Mouse (Mus musculus): ENCODE measurements around the gene Pcca. TPM values are rescaled to one million over a fixed set of nuclear protein-coding genes. Genes with fewer than 3 reads are reported as not detected.

The Pcca gene
- 32.4 and 35.8 TPM in 2 replicates for polyA plus RNA-seq (2016; fragmentation: Nextera tagmentation; extraction: Ambion mirVana)

DNA sequence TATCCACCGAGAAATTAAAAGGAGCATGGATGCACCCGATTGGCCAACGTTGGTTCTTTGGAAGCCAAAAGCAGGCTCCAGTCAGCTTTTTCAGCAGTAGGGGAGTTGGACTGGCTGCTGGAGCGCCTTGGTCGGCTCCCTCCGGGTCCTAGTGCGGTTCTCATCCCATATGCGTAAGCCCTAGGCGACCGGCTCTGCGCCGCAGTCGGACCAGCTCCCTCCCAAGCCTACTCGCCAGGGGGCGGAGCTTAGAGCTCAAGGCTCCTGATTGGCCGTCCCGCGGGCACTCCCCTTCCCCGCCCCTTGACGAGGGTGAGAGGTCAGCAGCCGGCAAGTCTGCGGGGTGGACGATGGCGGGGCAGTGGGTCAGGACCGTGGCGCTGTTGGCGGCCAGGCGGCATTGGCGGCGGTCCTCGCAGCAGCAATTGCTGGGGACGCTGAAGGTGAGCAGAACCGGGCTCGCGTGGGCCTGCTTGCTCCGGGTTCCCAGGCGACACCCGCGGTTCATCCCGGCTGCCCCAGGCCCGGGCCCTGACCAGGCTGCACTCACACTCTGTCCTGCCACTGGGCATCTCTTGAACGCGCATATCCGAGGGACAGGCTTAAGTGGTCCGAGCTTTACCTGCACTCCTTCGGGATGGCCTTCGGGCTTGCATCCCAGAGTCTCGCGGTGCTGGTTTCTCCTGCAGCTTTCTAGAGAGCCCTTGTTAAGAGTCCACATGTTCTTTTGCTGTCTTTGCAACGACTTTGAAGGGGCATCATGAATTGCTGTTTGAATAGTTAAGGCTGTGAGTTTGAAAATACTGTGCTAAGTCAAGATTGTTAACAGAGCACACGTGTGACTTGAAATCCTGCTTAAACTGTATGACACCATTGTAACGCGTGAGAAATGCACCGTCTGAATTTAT, at the start of gene Pcca:
Gene Pcca, plus strand, starts transcription at position 308 of the 908 bp plus-strand sequence.
- WGBS = 2% methylated on average over 54 of the region's 54 CpGs
- H3K27ac ChIP-seq = peak within 1 kb of the TSS; percentile 88

DNA sequence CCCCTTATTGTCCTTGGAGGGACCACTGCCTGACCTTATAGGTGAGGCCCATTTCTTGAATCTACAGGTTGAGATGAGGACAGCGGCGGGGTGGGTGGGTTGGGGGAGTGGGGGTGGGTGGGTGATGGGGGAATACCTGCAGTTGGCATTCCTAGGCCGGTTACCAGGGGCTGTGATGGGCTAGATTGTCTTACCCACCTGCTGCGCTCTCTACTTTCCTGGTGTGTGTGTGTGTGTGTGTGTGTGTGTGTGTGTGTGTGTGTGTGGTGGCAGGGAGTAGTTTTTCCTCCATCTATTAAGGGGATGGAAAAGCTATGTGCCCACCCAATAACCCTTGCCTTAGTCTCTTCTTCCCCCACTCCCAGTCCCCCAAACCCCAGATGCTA, 49.7 kb upstream of the Pcca start:
- no peaks in the 10 kb centered on the region for H3K36me3 ChIP-seq
- peak overlapping the region; percentile 80 for H3K27ac ChIP-seq
- H3K4me3 ChIP-seq = peak overlapping the region; percentile 39
- peaks cover 80% of the 10 kb centered on the region for H3K4me1 ChIP-seq
- WGBS = 2% methylated on average over 4 of the region's 4 CpGs
- H3K9me3 ChIP-seq (replicated peaks) = no peaks in the 10 kb centered on the region
- no peak for DNase-seq (ENCODE audit: low spot score)
- H3K27me3 ChIP-seq (ENCODE audit: low read depth, poor library complexity, severe bottlenecking) = peaks cover 78% of the 10 kb centered on the region

More for the DNA sequence above, at the start of gene Pcca:
- Histone ChIP-seq H3K27me3 (ENCODE audit: low read depth, poor library complexity, severe bottlenecking) (no peaks in the 10 kb centered on the region), H3K4me1 (peaks cover 22% of the 10 kb centered on the region), H3K4me3 (peak within 1 kb of the TSS; percentile 77), H3K36me3 (no peaks in the 10 kb centered on the region), H3K9me3 (replicated peaks) (no peaks in the 10 kb centered on the region)
- DNase-seq (ENCODE audit: low spot score) = peak; percentile 97

DNA sequence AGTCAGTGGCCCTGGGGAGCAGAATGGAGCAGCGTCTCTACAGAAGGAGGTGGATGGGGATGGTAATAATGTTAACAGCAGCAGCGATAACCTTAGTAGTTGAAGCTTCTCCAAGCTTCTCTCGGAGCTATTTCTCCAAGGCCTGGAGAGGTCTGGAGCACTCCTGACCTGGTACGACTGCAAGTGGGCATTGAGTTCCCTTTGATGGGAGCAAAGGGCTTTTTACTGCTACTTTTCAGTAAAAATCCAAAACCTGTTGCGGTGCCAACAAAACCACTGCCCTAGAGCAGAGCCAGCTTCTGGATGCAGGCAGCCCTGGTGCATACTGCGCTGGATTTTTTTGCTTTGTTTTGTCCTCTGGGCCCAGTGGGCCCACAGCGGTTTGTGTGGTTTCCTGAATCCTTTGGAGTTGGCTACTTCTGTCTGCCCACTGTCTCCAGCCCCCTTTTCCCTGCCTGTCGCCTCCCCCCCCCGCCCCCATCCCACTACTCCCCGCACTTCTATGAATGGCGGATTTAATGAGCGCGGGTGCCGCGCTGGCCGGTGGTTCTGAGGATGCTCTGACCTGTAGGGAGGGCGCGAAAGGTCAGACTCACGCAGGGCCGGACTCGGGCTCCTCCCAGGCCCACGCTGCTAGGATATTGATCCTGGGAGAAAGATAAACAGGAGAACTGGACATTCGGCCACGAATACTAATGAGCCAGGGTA, 49.1 kb upstream of the Pcca start:
- H3K4me1 ChIP-seq = peaks cover 85% of the 10 kb centered on the region
- H3K9me3 ChIP-seq (replicated peaks) = no peaks in the 10 kb centered on the region
- H3K36me3 ChIP-seq = no peaks in the 10 kb centered on the region
- H3K27ac ChIP-seq = peak overlapping the region; percentile 80
- DNase-seq (ENCODE audit: low spot score) = peak; percentile 62
- 1% methylated on average over 24 of the region's 24 CpGs for WGBS
- peak overlapping the region; percentile 39 for H3K4me3 ChIP-seq
- H3K27me3 ChIP-seq (ENCODE audit: low read depth, poor library complexity, severe bottlenecking) = peaks cover 82% of the 10 kb centered on the region

DNA sequence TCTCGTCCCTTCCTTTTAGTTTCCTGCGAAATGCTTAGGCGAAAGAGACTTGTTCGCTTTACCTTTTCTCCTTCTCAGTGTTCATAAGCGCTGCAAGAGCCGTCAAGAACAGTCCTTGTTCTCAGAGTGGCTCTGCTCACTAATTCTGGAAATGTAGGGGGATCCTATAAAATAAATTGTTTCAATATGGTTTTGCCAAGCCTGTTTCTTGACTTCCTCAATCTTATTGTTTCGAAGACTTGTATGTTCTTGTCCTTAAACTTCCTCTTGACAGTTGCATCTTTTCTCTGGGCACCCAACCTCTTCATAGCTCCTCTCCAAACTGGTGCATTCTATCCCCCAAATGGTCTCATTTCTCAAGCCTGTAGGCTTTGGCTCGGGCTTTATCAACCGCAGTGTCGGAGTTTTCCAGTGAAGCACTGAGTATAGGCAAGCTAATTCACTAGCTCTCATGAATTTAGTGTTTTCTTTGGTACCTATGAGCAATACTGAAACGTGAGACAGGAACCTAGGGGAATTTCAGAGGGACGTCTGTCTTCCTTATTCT, 48.4 kb upstream of the Pcca start:
- peak; percentile 38 for DNase-seq (ENCODE audit: low spot score)
- peak overlapping the region; percentile 80 for H3K27ac ChIP-seq
- peaks cover 87% of the 10 kb centered on the region for H3K4me1 ChIP-seq
- H3K4me3 ChIP-seq = peak overlapping the region; percentile 39
- H3K36me3 ChIP-seq = no peaks in the 10 kb centered on the region
- peaks cover 83% of the 10 kb centered on the region for H3K27me3 ChIP-seq (ENCODE audit: low read depth, poor library complexity, severe bottlenecking)
- under 1% methylated on average over 12 of the region's 12 CpGs for WGBS
- no peaks in the 10 kb centered on the region for H3K9me3 ChIP-seq (replicated peaks)

DNA sequence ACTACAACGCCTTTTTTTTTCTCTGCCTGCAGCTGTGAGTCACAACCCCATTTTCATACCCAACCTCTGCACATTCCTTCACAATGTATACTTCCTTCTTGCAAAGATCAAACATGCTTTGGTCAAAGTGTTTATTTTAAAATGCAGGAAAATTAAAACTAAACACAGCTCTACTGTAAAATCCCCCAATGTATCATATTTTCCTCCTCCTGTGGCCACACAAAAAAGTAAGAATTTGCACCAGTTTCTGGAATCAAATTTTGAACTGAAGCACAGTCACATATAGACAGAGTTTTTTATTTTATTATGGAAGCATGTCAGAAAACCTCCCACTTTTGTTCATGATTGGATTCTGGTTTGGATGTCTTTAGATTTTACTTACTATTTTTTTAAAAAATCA, 47.5 kb upstream of the Pcca start:
- H3K36me3 ChIP-seq = no peaks in the 10 kb centered on the region
- DNase-seq (ENCODE audit: low spot score) = no peak
- H3K9me3 ChIP-seq (replicated peaks) = no peaks in the 10 kb centered on the region
- peaks cover 83% of the 10 kb centered on the region for H3K27me3 ChIP-seq (ENCODE audit: low read depth, poor library complexity, severe bottlenecking)
- 2% methylated on average over 1 of the region's 1 CpGs for WGBS
- no peak overlapping the region for H3K27ac ChIP-seq
- no peak overlapping the region for H3K4me3 ChIP-seq
- peaks cover 83% of the 10 kb centered on the region for H3K4me1 ChIP-seq

DNA sequence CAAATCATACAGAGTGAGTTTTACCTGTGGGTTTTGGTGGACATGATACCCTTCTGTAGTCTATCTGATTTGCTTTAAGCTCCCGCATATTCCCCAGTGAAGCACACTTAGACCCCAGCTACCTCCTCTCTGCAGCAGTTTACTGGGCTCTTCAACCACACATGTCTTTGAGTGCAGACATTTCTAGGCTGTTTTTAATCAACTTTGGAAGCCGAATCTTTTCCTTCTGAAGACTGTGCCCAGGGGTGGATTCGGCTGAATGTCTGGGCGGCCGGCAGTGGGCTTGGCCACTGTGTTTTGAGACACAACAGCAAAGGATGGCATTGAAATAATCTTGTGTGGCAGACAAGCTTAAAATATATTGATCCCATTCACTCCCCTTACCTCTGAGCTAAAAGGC, 46.8 kb upstream of the Pcca start:
- Histone ChIP-seq H3K4me1 (peaks cover 77% of the 10 kb centered on the region), H3K9me3 (replicated peaks) (no peaks in the 10 kb centered on the region), H3K27ac (no peak overlapping the region), H3K27me3 (ENCODE audit: low read depth, poor library complexity, severe bottlenecking) (peaks cover 77% of the 10 kb centered on the region), H3K36me3 (no peaks in the 10 kb centered on the region), H3K4me3 (no peak overlapping the region)
- DNase-seq (ENCODE audit: low spot score) = peak; percentile 56
- WGBS = under 1% methylated on average over 5 of the region's 5 CpGs

DNA sequence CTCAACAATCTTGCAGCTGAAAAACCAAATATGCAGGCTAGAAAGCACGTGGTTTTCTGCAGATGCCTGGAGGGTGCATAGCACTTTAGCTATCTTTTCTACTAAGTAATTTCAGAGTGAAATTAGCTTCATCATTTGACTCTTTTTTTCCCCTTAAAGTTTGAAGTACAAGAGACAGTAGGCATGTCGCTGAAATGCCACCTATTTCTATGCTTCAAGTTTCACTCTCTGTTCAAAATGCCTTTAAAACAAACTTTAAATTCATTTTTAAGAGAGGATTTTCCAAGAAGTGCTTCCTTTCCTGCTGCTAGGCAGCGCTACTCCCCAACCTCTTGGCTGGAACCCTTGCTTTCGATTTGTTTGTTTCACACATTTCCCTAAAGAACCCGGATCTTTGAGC, 45.1 kb upstream of the Pcca start:
- Histone ChIP-seq H3K4me3 (peak overlapping the region; percentile 30), H3K36me3 (no peaks in the 10 kb centered on the region), H3K4me1 (peaks cover 60% of the 10 kb centered on the region), H3K27me3 (ENCODE audit: low read depth, poor library complexity, severe bottlenecking) (peaks cover 66% of the 10 kb centered on the region), H3K27ac (peak overlapping the region; percentile 40; the same call in 1 of the 2 replicates), H3K9me3 (replicated peaks) (no peaks in the 10 kb centered on the region)
- no peak for DNase-seq (ENCODE audit: low spot score)
- WGBS = under 1% methylated on average over 5 of the region's 5 CpGs

DNA sequence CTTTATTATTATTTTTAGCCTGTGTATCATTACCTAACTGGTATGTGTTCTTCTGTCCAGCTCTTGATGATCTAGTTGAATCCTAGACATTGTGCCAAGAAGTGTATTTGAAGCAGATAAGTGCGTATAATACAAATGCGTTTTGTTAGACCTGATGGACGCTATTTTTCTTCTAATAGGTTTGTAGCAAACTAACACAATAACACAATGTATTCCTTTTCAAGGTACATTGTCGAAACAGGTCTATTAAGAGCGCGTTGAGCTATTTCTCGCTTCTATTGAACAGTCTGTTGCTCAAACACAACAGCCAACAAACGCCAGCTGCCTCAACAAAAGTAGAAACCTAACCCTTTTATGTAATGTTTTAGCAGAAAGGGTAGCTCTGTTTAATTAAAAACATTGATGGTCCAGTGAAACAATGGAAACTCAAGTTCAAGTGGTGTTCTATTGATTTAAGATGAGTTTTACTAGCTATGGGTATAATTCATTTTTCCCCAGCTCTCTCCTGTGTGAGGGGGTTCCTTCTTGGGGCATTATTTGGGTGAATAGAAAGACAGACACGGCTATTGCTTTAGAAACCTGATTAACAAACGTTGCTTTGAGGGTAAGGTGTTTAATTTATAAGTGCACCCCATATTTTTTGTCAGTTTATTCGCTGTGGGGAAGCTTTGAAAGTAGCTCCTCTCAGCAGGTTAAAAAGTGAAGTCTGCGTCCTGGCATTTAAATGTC, 44.3 kb upstream of the Pcca start:
- no peak for DNase-seq (ENCODE audit: low spot score)
- peak overlapping the region; percentile 82 for H3K27ac ChIP-seq
- WGBS = 3% methylated on average over 12 of the region's 12 CpGs
- H3K36me3 ChIP-seq = no peaks in the 10 kb centered on the region
- H3K9me3 ChIP-seq (replicated peaks) = no peaks in the 10 kb centered on the region
- H3K27me3 ChIP-seq (ENCODE audit: low read depth, poor library complexity, severe bottlenecking) = peaks cover 58% of the 10 kb centered on the region
- H3K4me3 ChIP-seq = peak overlapping the region; percentile 53
- peaks cover 52% of the 10 kb centered on the region for H3K4me1 ChIP-seq

DNA sequence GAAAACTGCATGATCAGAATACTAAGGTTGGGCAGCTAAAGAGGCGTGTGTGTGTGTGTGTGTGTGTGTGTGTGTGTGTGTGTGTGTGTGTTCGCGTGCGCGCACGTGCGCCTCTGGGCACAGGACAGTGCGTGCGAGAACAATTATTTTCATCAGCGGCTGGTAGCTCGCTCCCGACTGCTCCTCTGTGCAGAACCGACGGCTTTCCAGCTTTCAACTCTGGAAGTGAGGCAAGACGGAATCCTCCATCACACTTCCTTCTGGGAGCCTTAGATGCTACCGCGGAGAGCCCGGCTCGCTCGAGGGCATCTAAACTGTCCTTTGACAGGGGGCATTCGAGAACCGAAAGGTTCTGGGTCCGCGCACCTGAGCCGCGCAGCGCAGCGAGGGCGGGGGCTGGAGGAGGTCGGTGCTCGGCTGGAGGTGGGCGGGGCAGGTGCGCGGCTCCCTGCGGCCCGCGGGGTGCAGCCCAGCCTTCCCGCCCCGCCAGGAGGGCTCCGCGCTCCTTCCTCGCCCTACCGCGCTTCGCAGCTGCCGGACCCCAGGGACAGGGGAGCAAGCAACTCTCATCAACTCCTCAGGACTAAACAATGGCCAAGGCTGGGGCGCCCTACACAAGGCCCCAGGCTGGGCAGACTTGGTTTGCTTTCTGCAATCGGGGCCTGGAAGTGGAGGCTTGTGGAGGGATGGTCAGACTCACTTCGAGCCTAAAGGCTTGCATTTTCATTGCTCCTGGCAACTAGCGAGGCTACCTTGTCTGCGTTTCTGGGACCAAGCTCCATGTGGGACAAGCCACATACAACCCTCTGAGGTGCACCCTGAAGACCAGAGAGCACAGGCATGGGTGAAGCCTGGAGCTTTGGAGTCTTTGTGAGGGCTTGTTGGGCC, 43.4 kb upstream of the Pcca start, which contains the start of gene Gm10837:
Gene Gm10837, plus strand, starts transcription at position 146 of the 888 bp plus-strand sequence.
- Histone ChIP-seq H3K36me3 (no peaks in the 10 kb centered on the region), H3K4me3 (peak within 1 kb of the TSS; percentile 53), H3K27me3 (ENCODE audit: low read depth, poor library complexity, severe bottlenecking) (peaks cover 50% of the 10 kb centered on the region), H3K27ac (peak within 1 kb of the TSS; percentile 82), H3K4me1 (peaks cover 43% of the 10 kb centered on the region), H3K9me3 (replicated peaks) (no peaks in the 10 kb centered on the region)
- DNase-seq (ENCODE audit: low spot score) = peak; percentile 66
- WGBS = under 1% methylated on average over 51 of the region's 51 CpGs

DNA sequence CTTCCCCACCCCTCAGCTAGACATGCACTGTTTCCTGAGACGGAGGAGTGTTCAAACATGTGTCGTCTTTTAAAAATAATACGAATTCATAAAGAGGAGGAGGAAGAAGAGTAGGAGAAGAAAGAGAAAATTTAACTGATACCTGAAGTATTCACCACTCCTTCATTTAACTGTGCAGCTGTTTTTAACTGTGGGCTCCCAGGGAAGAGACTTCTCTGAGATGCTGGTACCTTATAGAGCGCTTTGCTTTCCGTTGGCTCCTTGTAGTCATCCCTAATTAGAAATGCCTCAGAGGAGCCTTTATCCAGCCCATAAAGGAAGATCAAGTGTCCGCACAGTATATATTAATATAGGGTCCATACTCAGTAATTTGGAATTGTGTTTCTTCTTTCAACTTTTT, 42.6 kb upstream of the Pcca start:
- Histone ChIP-seq H3K27ac (no peak overlapping the region), H3K4me1 (peaks cover 35% of the 10 kb centered on the region), H3K4me3 (no peak overlapping the region), H3K36me3 (no peaks in the 10 kb centered on the region), H3K27me3 (ENCODE audit: low read depth, poor library complexity, severe bottlenecking) (peaks cover 47% of the 10 kb centered on the region), H3K9me3 (replicated peaks) (no peaks in the 10 kb centered on the region)
- WGBS = 71% methylated on average over 6 of the region's 6 CpGs
- no peak for DNase-seq (ENCODE audit: low spot score)

DNA sequence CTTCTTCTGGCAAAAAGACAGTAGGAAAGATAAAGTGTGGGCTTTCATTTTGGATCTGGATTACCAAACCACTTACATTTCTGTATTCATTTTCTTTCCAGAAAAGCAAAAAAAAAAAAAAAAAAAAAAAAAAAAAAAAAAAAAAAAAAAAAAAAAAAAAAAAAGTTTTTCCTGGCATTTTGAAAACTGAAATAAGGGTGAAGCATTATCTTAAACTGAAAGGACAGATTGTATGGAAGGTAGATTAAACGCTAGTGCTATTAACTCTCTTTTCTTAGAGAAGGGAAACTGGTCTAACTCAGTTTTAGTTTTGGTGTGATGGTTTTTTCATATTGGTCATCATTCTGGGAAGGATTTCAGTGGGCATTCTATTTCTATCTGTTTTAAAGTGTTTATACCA, 42.1 kb upstream of the Pcca start:
- no peak overlapping the region for H3K4me3 ChIP-seq
- H3K9me3 ChIP-seq (replicated peaks) = no peaks in the 10 kb centered on the region
- DNase-seq (ENCODE audit: low spot score) = no peak
- H3K27ac ChIP-seq = no peak overlapping the region
- WGBS = 76% methylated on average over 1 of the region's 1 CpGs
- H3K36me3 ChIP-seq = no peaks in the 10 kb centered on the region
- H3K4me1 ChIP-seq = peaks cover 32% of the 10 kb centered on the region
- H3K27me3 ChIP-seq (ENCODE audit: low read depth, poor library complexity, severe bottlenecking) = peaks cover 49% of the 10 kb centered on the region

Measured in limb, embryonic 10.5 days (tissue).